Mouse (Mus musculus) embryonic facial prominence, embryonic 10.5 days (tissue): Measurements from ENCODE around the gene Prpf18. TPM values are rescaled to one million over a fixed set of nuclear protein-coding genes. Genes with fewer than 3 reads are reported as not detected.
A peak's percentile ranks its signal among the peaks of the same experiment; 100 is the strongest.

Experiments
- DNase-seq: peaks from one replicate; pipeline ENCODE4 v3.0.0-alpha.2; 2017; ENCODE audit warnings: low spot score
- H3K27ac ChIP-seq: fragments of 300-500 bp; sonication (generic); replicated peaks from 2 replicates; pipeline ENCODE4 v1.5.1; 2016; ENCODE audit warnings: mild to moderate bottlenecking
- H3K27me3 ChIP-seq: fragments of 300-500 bp; sonication (generic); replicated peaks from 2 replicates; pipeline ENCODE4 v1.6.1; 2016; ENCODE audit warnings: low read depth, mild to moderate bottlenecking; ENCODE audit not compliant: poor library complexity, severe bottlenecking
- H3K36me3 ChIP-seq: fragments of 300-500 bp; sonication (generic); replicated peaks from 2 replicates; pipeline ENCODE4 v1.6.1; 2016; ENCODE audit warnings: mild to moderate bottlenecking, moderate library complexity
- H3K4me1 ChIP-seq: fragments of 300-500 bp; sonication (generic); 2 replicates; pipeline ENCODE4 v1.6.1; 2016
- H3K4me3 ChIP-seq: fragments of 300-500 bp; sonication (generic); 2 replicates; pipeline ENCODE4 v1.5.1; 2016; ENCODE audit warnings: mild to moderate bottlenecking, moderate library complexity
- H3K9me3 ChIP-seq: fragments of 300-500 bp; sonication (generic); 2 replicates; pipeline ENCODE4 v1.6.1; 2016; ENCODE audit warnings: mild to moderate bottlenecking
- WGBS: fragments of 180-500 bp; shearing (Covaris S2); methylation state at CpG from one replicate; pipeline ENCODE4 v1.1.7; 2016; 5-methylcytosine and 5-hydroxymethylcytosine counted together
- polyA plus RNA-seq: library from polyadenylated mRNA; unstranded; fragments of >200 nt; fragmentation: Nextera tagmentation; extraction: Ambion mirVana; gene quantifications from 2 replicates; pipeline ENCODE4 v1.2.1, GENCODE M21; 2016

The Prpf18 gene
- polyA plus RNA-seq, result 38.0 and 38.4 TPM in 2 replicates

GRCm38 (mm10) chr2:4651500-4652285, at the start of gene Prpf18:
Prpf18 (minus strand) TSS chr2:4652113.
- Histone ChIP-seq H3K27ac (peak within 1 kb of the TSS; percentile 89), H3K9me3 (no peaks in the 10 kb centered on the region), H3K36me3 (peaks cover 11% of the 10 kb centered on the region), H3K4me3 (peak within 1 kb of the TSS; percentile 95), H3K27me3 (no peaks in the 10 kb centered on the region), H3K4me1 (peaks cover 17% of the 10 kb centered on the region)
- 2% methylated on average over 40 of the region's 40 CpGs for WGBS
- peak; percentile 92 for DNase-seq

DNA sequence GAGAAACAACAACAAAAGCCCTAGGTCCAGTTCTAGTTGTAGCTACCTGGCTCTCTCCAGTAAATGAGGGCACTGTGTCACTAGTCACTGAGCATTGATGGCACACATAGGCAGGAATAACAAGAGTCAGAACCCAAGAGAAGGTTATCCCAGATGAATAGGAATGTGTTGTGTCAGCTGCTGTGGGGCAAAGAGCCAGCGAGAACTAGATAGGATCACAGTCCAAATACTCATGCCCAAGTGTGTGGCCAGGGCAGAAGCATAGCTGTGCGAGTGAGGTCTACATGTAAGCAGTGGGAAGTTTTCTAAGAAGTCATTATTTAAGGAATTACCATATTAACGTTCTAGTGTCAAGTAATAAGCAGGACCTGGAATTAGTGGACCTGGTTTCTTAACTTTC, 28.0 kb upstream of the Prpf18 start:
- 83% methylated on average over 3 of the region's 3 CpGs for WGBS
- H3K4me1 ChIP-seq, result no peaks in the 10 kb centered on the region

GRCm38 (mm10) chr2:4671636-4672035, 19.7 kb upstream of the Prpf18 start:
- DNase-seq, result no peak
- WGBS, result 87% methylated on average over 8 of the region's 8 CpGs

More for the DNA sequence above, 28.0 kb upstream of the Prpf18 start:
- Histone ChIP-seq H3K9me3 (no peaks in the 10 kb centered on the region), H3K27me3 (no peaks in the 10 kb centered on the region), H3K27ac (no peak overlapping the region), H3K36me3 (no peaks in the 10 kb centered on the region), H3K4me3 (no peak overlapping the region)
- no peak for DNase-seq

DNA sequence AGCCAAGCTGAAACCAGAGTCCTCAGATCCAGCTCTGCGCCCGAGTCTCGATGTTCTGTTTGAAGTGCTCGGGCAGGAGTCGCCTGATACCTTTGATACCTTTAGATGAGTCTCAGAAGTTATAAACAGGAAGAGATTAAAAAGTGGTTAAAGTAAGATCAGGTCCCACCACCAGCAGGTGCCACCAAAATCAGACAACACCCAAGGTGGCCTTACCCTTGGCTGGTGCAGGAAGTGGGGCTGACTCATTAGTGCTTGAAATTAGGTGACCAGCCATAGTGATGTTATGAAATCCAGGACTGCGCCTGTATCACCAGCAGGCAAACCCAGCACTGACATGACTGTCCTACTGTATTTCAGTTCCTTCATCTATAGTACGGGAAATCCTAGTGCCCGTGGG, 17.8 kb upstream of the Prpf18 start:
- H3K4me3 ChIP-seq, result no peak overlapping the region
- no peaks in the 10 kb centered on the region for H3K36me3 ChIP-seq
- H3K9me3 ChIP-seq, result no peaks in the 10 kb centered on the region
- WGBS, result 92% methylated on average over 8 of the region's 8 CpGs
- no peaks in the 10 kb centered on the region for H3K27me3 ChIP-seq
- no peaks in the 10 kb centered on the region for H3K4me1 ChIP-seq
- DNase-seq, result no peak
- H3K27ac ChIP-seq, result no peak overlapping the region

More at GRCm38 (mm10) chr2:4671636-4672035, 19.7 kb upstream of the Prpf18 start:
- no peak overlapping the region for H3K27ac ChIP-seq
- no peaks in the 10 kb centered on the region for H3K9me3 ChIP-seq
- H3K4me1 ChIP-seq, result no peaks in the 10 kb centered on the region
- no peaks in the 10 kb centered on the region for H3K36me3 ChIP-seq
- H3K27me3 ChIP-seq, result no peaks in the 10 kb centered on the region
- H3K4me3 ChIP-seq, result no peak overlapping the region

DNA sequence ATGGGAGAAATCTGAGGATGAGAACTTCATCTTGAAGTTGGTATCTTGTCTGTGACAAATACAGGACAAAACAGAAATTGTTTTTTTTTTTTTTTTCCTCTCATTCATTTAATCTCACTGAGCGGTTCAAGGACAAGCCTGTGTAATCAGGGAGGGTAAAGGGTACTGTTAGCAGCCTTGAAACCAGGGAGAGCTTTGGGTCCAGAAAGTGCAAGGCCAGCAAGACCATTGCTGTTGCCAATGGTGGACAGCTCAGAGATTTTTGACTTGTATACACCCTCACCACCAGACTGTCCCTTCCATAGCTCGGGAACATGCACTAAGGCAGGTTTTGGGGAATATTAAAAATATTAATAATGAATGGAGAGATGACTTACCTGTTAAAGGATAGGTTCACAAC, 16.7 kb upstream of the Prpf18 start:
- Histone ChIP-seq H3K4me3 (no peak overlapping the region), H3K27me3 (no peaks in the 10 kb centered on the region), H3K27ac (no peak overlapping the region), H3K4me1 (no peaks in the 10 kb centered on the region), H3K9me3 (no peaks in the 10 kb centered on the region), H3K36me3 (no peaks in the 10 kb centered on the region)
- DNase-seq, result no peak
- 87% methylated on average over 2 of the region's 2 CpGs for WGBS

DNA sequence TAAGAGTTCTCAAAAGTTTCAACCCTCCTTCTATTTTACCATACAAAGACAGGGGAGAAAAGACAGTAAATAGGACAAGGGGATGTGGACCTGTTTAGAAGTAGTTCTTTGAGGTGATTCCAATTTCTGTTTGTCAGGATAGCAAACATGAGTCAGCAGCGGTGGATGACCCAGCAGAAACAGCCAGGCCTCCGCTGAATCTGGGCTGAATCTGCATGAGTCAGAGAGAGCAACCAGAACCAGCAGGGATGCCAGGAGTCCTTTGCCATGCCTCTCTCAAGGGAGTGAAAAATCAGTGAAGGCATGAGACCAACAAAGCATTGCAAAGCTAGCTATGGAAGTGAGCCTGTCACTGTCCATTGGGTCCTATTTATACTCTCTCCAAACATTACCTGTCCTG, 8.8 kb upstream of the Prpf18 start:
- 81% methylated on average over 2 of the region's 2 CpGs for WGBS
- H3K36me3 ChIP-seq, result no peaks in the 10 kb centered on the region

DNA sequence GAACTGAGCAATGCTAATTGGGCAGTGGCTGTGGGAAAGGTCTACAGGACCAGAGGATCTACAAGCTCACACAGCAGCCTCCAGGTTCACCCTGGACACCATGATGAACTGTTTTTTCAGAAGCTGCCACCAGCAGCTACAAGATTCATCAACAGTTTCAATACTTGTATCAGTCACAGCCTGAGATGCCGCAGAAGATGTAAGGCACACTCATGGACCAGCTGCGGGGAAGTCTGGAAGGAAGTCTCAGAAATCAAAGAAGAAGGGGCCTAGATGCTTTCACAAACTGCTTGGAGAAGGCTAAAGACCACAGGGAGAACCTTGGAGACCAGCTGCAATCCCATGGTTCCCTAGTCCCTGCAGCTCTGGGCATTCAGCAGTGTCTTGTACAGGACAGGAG, 2.3 kb downstream of the Prpf18 start:
- Histone ChIP-seq H3K9me3 (no peaks in the 10 kb centered on the region), H3K36me3 (peaks cover 32% of the 10 kb centered on the region), H3K4me1 (peaks cover 17% of the 10 kb centered on the region), H3K27ac (no peak overlapping the region), H3K27me3 (no peaks in the 10 kb centered on the region), H3K4me3 (peak overlapping the region; percentile 14; the same call in 1 of the 2 replicates)
- WGBS, result 96% methylated on average over 2 of the region's 2 CpGs
- DNase-seq, result no peak

More for the DNA sequence above, 8.8 kb upstream of the Prpf18 start:
- Histone ChIP-seq H3K27ac (no peak overlapping the region), H3K9me3 (no peaks in the 10 kb centered on the region), H3K27me3 (no peaks in the 10 kb centered on the region), H3K4me3 (no peak overlapping the region), H3K4me1 (no peaks in the 10 kb centered on the region)
- no peak for DNase-seq

GRCm38 (mm10) chr2:4648094-4648493, 3.8 kb downstream of the Prpf18 start:
- H3K36me3 ChIP-seq, result peaks cover 46% of the 10 kb centered on the region
- no peaks in the 10 kb centered on the region for H3K9me3 ChIP-seq
- peaks cover 17% of the 10 kb centered on the region for H3K4me1 ChIP-seq
- H3K27me3 ChIP-seq, result no peaks in the 10 kb centered on the region
- 95% methylated on average over 4 of the region's 4 CpGs for WGBS
- H3K4me3 ChIP-seq, result no peak overlapping the region
- H3K27ac ChIP-seq, result no peak overlapping the region
- DNase-seq, result no peak

GRCm38 (mm10) chr2:4645066-4645465, 6.8 kb downstream of the Prpf18 start:
- no peak overlapping the region for H3K4me3 ChIP-seq
- no peak for DNase-seq
- H3K27ac ChIP-seq, result no peak overlapping the region
- WGBS, result 78% methylated on average over 4 of the region's 4 CpGs
- H3K4me1 ChIP-seq, result peaks cover 4% of the 10 kb centered on the region
- peaks cover 70% of the 10 kb centered on the region for H3K36me3 ChIP-seq
- H3K9me3 ChIP-seq, result no peaks in the 10 kb centered on the region
- no peaks in the 10 kb centered on the region for H3K27me3 ChIP-seq

DNA sequence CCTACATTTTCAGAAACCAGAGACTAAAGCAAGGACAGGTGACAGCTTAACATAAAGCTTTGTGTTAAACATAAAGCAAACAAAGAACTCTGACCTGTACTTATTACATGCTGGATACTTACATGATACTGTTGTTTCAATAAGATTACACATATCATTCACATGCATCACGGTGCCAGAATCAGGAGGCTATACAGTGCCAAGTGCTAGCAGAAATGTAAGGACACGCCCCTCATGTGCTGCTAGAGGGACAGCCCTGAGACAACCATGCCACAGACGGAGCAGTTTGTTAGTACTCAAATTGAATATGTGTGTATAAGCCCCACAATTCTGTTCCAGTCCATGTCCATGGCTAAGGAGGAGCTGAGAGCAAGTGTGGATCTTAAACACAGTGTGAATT, 13.7 kb downstream of the Prpf18 start:
- H3K27ac ChIP-seq, result no peak overlapping the region
- no peak overlapping the region for H3K4me3 ChIP-seq
- peaks cover 94% of the 10 kb centered on the region for H3K36me3 ChIP-seq
- no peaks in the 10 kb centered on the region for H3K9me3 ChIP-seq
- H3K27me3 ChIP-seq, result no peaks in the 10 kb centered on the region
- no peak for DNase-seq
- no peaks in the 10 kb centered on the region for H3K4me1 ChIP-seq
- WGBS, result 84% methylated on average over 3 of the region's 3 CpGs

- no peak for DNase-seq
- WGBS, result 82% methylated on average over 7 of the region's 7 CpGs
- Histone ChIP-seq H3K27ac (no peak overlapping the region), H3K27me3 (no peaks in the 10 kb centered on the region), H3K4me3 (no peak overlapping the region), H3K36me3 (peaks cover 96% of the 10 kb centered on the region), H3K9me3 (no peaks in the 10 kb centered on the region), H3K4me1 (no peaks in the 10 kb centered on the region)
Measured at GRCm38 (mm10) chr2:4636656-4637055, 15.3 kb downstream of the Prpf18 start.

DNA sequence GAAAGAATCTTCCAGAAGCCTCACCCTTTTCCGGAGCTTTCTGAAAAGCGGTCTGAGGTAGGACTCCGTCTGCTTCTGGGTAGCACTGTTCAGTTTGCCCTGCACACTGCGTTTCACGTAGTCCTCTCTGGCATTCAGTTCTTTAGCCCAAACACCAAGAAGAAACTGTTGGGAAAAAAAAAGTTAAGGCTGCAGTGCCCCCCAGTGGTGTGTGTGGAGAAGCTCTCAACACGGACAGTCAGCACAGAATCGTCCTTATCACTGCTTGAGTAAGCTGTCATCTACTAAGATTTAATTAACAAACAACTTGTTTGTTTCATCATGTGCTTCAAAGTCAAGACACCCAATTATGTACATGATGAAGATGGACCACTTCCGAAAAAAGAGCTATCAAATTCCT, 16.1 kb downstream of the Prpf18 start:
- peak; percentile 35 for DNase-seq
- Histone ChIP-seq H3K27me3 (no peaks in the 10 kb centered on the region), H3K9me3 (no peaks in the 10 kb centered on the region), H3K4me1 (no peaks in the 10 kb centered on the region), H3K27ac (no peak overlapping the region), H3K4me3 (no peak overlapping the region), H3K36me3 (peaks cover 97% of the 10 kb centered on the region)
- WGBS, result 93% methylated on average over 8 of the region's 8 CpGs

GRCm38 (mm10) chr2:4630197-4630835, 21.6 kb downstream of the Prpf18 start:
- no peak overlapping the region for H3K27ac ChIP-seq
- no peak overlapping the region for H3K4me3 ChIP-seq
- no peaks in the 10 kb centered on the region for H3K9me3 ChIP-seq
- peaks cover 83% of the 10 kb centered on the region for H3K36me3 ChIP-seq
- no peak for DNase-seq
- WGBS, result 92% methylated on average over 10 of the region's 10 CpGs
- H3K27me3 ChIP-seq, result no peaks in the 10 kb centered on the region
- no peaks in the 10 kb centered on the region for H3K4me1 ChIP-seq
